Mouse (Mus musculus) ES-CJ7 (cell line): ENCODE measurements around the gene Zbtb8a.

Experiments
- DNase-seq: peaks from one replicate; pipeline ENCODE4 v3.0.0; 2011; ENCODE audit warnings: low read depth, low spot score

The Zbtb8a gene

GRCm38 (mm10) chr4:129335216-129336074, 42.5 kb downstream of the Zbtb8a start, which contains the start of the genes Rbbp4 and Zbtb8os:
Gene Rbbp4 (minus strand): TSS chr4:129335370.
Gene Zbtb8os (plus strand): TSS chr4:129335695.
- peak; percentile 98 for DNase-seq

GRCm38 (mm10) chr4:129334677-129335215, 43.2 kb downstream of the Zbtb8a start:
- DNase-seq: no peak

- no peak for DNase-seq
These were observed 45.1 kb downstream of the Zbtb8a start for GRCm38 (mm10) chr4:129332846-129333245.

GRCm38 (mm10) chr4:129326191-129326590, 51.7 kb downstream of the Zbtb8a start:
- DNase-seq: no peak

- no peak for DNase-seq
These were observed 53.2 kb downstream of the Zbtb8a start for GRCm38 (mm10) chr4:129324756-129325155.

- no peak for DNase-seq
These were observed 54.4 kb downstream of the Zbtb8a start for GRCm38 (mm10) chr4:129323491-129323890.

GRCm38 (mm10) chr4:129322042-129322441, 55.9 kb downstream of the Zbtb8a start:
- no peak for DNase-seq

GRCm38 (mm10) chr4:129320876-129321275, 57.0 kb downstream of the Zbtb8a start:
- no peak for DNase-seq

GRCm38 (mm10) chr4:129313886-129314285, 64.0 kb downstream of the Zbtb8a start:
- DNase-seq: no peak

GRCm38 (mm10) chr4:129307936-129308335, 70.0 kb downstream of the Zbtb8a start:
- DNase-seq: no peak

- no peak for DNase-seq
These were observed 73.6 kb downstream of the Zbtb8a start for GRCm38 (mm10) chr4:129304306-129304705.

GRCm38 (mm10) chr4:129303816-129304215, 74.1 kb downstream of the Zbtb8a start:
- DNase-seq: no peak
